Mouse (Mus musculus) midbrain, postnatal 0 days (tissue): ENCODE measurements around the gene Lrrc4b. TPM values are rescaled to one million over a fixed set of nuclear protein-coding genes. Genes with fewer than 3 reads are reported as not detected.

Experiments used
- ATAC-seq: fragments of 200-750 bp; cut with Nextera tagmentation; 2 replicates; pipeline ENCODE4 v1.8.0; 2017; ENCODE audit warnings: moderate number of reproducible peaks, mild to moderate bottlenecking, moderate TSS enrichment, moderate library complexity; ENCODE audit not compliant: low FRiP score
- DNase-seq: peaks from one replicate; pipeline ENCODE4 v3.0.0-alpha.2; 2015; ENCODE audit warnings: low spot score
- H3K27ac ChIP-seq: fragments of 300-500 bp; sonication (generic); 2 replicates; pipeline ENCODE4 v1.5.1; 2014; ENCODE audit warnings: low read depth, mild to moderate bottlenecking, low read length, mixed read lengths
- H3K27me3 ChIP-seq: fragments of 300-500 bp; sonication (generic); 2 replicates; pipeline ENCODE4 v1.6.1; 2014; ENCODE audit warnings: low read length, control low read depth, mixed read lengths; ENCODE audit not compliant: insufficient read depth
- H3K36me3 ChIP-seq: fragments of 300-500 bp; sonication (generic); 2 replicates; pipeline ENCODE4 v1.6.1; 2014; ENCODE audit warnings: low read length, control low read depth, mixed read lengths; ENCODE audit not compliant: insufficient read depth
- H3K4me1 ChIP-seq: fragments of 300-500 bp; sonication (generic); 2 replicates; pipeline ENCODE4 v1.6.1; 2014; ENCODE audit warnings: mild to moderate bottlenecking, control low read depth, antibody characterized with exemption, low read length, mixed read lengths; ENCODE audit not compliant: insufficient read depth
- H3K4me2 ChIP-seq: fragments of 300-500 bp; sonication (generic); 2 replicates; pipeline ENCODE4 v1.6.1; 2014; ENCODE audit warnings: low read depth, mild to moderate bottlenecking, low read length, mixed read lengths; ENCODE audit not compliant: poor library complexity, severe bottlenecking
- H3K4me3 ChIP-seq: fragments of 300-500 bp; sonication (generic); 2 replicates; pipeline ENCODE4 v1.5.1; 2014; ENCODE audit warnings: low read depth, mild to moderate bottlenecking, low read length, moderate library complexity
- H3K9ac ChIP-seq: fragments of 300-500 bp; sonication (generic); replicated peaks from 2 replicates; pipeline ENCODE4 v1.6.1; 2014; ENCODE audit warnings: mild to moderate bottlenecking, low read length, moderate library complexity, mixed read lengths; ENCODE audit not compliant: poor library complexity, severe bottlenecking
- H3K9me3 ChIP-seq: fragments of 300-500 bp; sonication (generic); 2 replicates; pipeline ENCODE4 v1.6.1; 2016; ENCODE audit warnings: low read length, control low read depth
- CTCF ChIP-seq: IDR thresholded peaks from 2 replicates; pipeline ENCODE4 v1.5.1; 2016; ENCODE audit warnings: antibody characterized with exemption, mild to moderate bottlenecking
- WGBS: fragments of 180-500 bp; shearing (Covaris S2); extraction: QIAGEN DNeasy Blood & Tissue Kit; methylation state at CpG from one replicate; pipeline ENCODE4 v1.1.7; 2014; 5-methylcytosine and 5-hydroxymethylcytosine counted together
- polyA plus RNA-seq: library from polyadenylated mRNA; unstranded; fragments of >200 nt; fragmentation: Nextera tagmentation; extraction: Ambion mirVana; gene quantifications from 2 replicates; pipeline ENCODE4 v1.2.1, GENCODE M21; 2015
- total RNA-seq: library from RNA; depleted of rRNA; stranded (reverse); fragments of >200 nt; gene quantifications from 2 replicates; pipeline ENCODE4 v1.2.3, GENCODE M21; 2014

The Lrrc4b gene
- total and polyA plus RNA-seq, 2 experiments from 2014 or later = 26.9 to 657 TPM

DNA sequence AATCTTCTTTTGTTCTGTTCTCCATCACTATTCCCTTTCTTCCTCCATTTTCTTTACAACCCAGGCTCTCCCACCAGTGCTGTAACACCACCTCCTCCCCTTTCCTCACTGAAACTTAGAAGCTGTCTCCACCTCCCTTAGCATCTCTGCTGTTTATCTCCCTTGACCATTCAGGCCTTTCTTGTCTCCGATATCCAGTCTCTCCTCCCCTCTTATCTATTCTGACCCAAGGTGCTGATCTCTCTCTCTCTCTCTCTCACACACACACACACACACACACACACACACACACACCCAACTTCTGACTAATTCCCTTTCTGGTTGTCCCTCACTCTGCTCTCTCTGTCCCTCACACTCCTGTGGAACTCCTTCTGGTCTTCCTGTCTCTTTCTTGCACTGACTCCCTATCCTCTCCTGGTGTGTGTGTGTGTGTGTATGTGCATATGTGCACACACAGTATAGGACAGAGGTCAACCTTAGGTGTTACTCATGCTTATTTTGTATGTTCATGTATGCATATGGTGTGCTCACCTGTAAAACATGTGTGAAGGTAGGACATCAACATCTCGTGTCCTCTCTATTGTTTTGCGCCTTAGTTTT is 54.1 kb downstream of the Lrrc4b start:
- Histone ChIP-seq H3K4me3 (no peak overlapping the region), H3K36me3 (no peaks in the 10 kb centered on the region), H3K9me3 (no peaks in the 10 kb centered on the region), H3K4me2 (no peak overlapping the region), H3K27ac (no peak overlapping the region), H3K27me3 (peaks cover 8% of the 10 kb centered on the region; the same call in 1 of the 2 replicates), H3K4me1 (no peaks in the 10 kb centered on the region), H3K9ac (no peak overlapping the region)
- DNase-seq = no peak
- TF ChIP-seq CTCF = no peak
- no peak for ATAC-seq
- 74% methylated on average over 3 of the region's 3 CpGs for WGBS

DNA sequence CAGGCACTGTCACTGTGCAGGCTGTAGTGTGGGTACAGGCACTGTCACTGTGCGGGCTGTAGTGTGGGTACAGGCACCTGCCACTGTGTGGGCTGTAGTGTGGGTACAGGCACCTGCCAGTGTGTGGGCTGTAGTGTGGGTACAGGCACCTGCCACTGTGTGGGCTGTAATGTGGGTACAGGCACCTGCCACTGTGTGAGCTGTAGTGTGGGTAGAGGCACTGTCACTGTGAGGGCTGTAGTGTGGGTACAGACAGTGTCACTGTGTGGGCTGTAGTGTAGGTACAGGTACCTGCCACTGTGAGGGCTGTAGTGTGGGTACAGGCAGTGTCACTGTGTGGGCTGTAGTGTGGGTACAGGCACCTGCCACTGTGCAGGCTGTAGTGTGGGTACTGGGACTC is 55.3 kb downstream of the Lrrc4b start:
- H3K27me3 ChIP-seq = peaks cover 8% of the 10 kb centered on the region; the same call in 1 of the 2 replicates
- no peak overlapping the region for H3K4me3 ChIP-seq
- H3K36me3 ChIP-seq = peaks cover 6% of the 10 kb centered on the region; the same call in 1 of the 2 replicates
- H3K4me1 ChIP-seq = no peaks in the 10 kb centered on the region
- H3K9me3 ChIP-seq = no peaks in the 10 kb centered on the region
- 100% methylated on average over 1 of the region's 1 CpGs for WGBS
- H3K27ac ChIP-seq = no peak overlapping the region
- ATAC-seq = no peak
- no peak for DNase-seq
- no peak for TF ChIP-seq CTCF
- no peak overlapping the region for H3K9ac ChIP-seq
- H3K4me2 ChIP-seq = no peak overlapping the region

DNA sequence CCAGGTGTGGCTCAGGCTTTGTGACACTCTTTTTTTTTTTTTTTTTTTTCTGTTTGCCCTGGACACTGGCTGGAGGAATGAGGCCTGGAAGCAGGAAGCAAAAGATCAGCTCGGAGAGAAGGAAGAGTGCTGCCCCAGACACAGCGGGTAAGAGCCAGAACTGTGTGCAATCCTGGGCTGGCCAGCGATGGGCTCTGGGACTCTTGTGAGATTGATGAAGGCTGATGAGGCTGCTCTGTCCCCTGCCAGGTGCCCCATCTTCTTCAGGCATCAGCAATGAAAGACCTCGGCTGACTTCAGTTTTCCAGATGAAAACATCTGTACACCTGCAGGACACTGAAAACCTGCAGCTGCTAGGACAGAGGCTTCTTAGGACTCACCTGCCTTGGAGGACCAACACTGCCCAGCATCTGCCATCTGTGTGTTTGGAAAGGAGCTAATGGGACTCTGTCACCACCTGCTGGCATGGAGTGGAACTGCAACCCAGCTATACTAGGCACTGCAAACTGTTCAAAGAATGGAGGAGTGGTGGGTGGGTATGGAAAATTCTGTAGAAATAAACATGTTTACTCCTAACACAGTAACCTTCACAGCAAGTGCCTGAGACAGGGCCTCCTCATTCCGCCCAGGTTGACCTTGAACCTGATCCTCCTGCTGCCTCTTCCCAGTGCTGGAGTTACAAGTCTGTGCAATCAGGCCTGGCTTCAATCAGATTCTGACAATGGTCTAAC is 56.2 kb downstream of the Lrrc4b start:
- TF ChIP-seq CTCF = peak; percentile 99
- Histone ChIP-seq H3K4me3 (no peak overlapping the region), H3K27ac (no peak overlapping the region), H3K27me3 (peaks cover 7% of the 10 kb centered on the region; the same call in 1 of the 2 replicates), H3K4me1 (no peaks in the 10 kb centered on the region), H3K9ac (no peak overlapping the region), H3K36me3 (peaks cover 10% of the 10 kb centered on the region), H3K9me3 (no peaks in the 10 kb centered on the region), H3K4me2 (no peak overlapping the region)
- peak; percentile 72 for ATAC-seq
- WGBS = 34% methylated on average over 5 of the region's 5 CpGs
- peak; percentile 88 for DNase-seq

DNA sequence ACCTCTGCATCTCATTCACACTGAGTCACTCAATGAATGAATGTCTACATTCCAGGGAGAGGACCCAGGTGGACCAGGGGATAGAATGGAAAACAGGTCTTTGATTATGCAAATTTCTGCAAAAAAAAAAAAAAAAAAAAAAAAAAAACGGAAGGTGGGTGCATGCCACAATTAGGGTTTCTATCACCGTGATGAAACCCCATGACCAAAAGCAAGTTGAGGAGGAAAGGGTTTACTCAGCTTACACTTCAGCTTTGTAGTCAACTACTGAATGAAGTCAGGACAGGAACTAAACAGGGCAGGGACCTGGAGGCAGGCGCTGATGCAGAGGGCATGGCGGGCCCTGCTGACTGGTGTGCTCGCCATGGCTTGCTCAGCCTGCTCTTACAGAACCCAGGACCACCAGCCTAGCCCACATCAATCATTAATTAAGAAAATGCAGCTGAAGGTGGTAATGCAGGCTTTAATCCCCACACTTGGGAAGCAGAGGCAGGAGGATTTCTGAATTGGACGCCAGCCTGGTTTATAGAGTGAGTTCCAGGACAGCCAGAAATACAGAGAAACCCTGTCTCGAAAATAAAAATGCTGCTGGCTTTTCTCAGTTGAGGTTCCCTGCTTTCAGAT is 56.9 kb downstream of the Lrrc4b start:
- peak; percentile 50; the same call in 1 of the 2 replicates for ATAC-seq
- TF ChIP-seq CTCF = no peak
- Histone ChIP-seq H3K9me3 (no peaks in the 10 kb centered on the region), H3K27me3 (0 out of 2 replicates have a peak, but pooled peaks cover under 1% of the 10 kb centered on the region), H3K4me2 (no peak overlapping the region), H3K4me1 (no peaks in the 10 kb centered on the region), H3K4me3 (no peak overlapping the region), H3K9ac (no peak overlapping the region), H3K27ac (no peak overlapping the region), H3K36me3 (peaks cover 17% of the 10 kb centered on the region)
- no peak for DNase-seq
- WGBS = 67% methylated on average over 7 of the region's 7 CpGs

DNA sequence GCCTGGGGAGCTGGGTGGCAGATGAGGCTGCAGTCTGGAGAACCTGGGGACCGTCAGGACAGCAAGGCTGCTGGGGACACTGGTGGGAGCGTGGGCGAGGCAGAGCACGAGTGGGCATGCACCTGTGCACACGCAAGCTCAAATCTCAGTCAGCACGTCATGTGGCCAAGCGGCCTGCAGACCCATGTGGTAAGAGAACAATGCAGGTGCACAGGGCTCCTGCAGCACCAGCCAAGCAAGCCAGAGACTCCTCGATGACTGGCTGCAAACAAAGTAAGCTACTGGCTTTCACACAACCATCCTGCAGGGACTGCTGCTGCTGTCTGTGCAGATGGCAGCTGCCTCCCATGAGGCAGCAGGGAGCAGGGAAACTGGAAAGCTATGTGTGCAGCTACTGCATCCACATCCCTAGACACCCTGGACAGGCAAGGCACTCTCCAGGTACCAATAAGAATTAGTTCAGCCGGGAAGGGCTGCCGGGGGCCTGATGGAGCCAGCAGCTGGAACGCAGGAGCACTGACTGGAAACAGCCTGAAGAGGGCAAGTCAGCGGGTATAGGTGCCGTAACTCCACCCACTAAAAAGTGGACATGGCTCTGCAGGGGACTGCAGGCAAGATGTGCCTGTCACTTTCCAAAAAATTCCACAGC is 58.2 kb downstream of the Lrrc4b start:
- ATAC-seq (no peak), DNase-seq (no peak)
- 0 out of 2 replicates have a peak overlapping the region, but pooled peaks have one; percentile 18 for H3K27ac ChIP-seq

More for the DNA sequence above, 58.2 kb downstream of the Lrrc4b start:
- no peak for TF ChIP-seq CTCF
- WGBS = 59% methylated on average over 13 of the region's 13 CpGs
- H3K36me3 ChIP-seq = peaks cover 30% of the 10 kb centered on the region
- no peaks in the 10 kb centered on the region for H3K27me3 ChIP-seq
- no peak overlapping the region for H3K4me2 ChIP-seq
- no peaks in the 10 kb centered on the region for H3K9me3 ChIP-seq
- H3K4me3 ChIP-seq = no peak overlapping the region
- peak overlapping the region; percentile 36; the same call in 1 of the 2 replicates for H3K9ac ChIP-seq
- no peaks in the 10 kb centered on the region for H3K4me1 ChIP-seq
